Mouse (Mus musculus) E14TG2a.4 (cell line): ENCODE results near the gene Otub2.

Experiments used
- CTCF ChIP-seq: conservative IDR thresholded peaks from 2 replicates; pipeline ENCODE4 v1.5.1; 2014; ENCODE audit warnings: low read length
- NANOG ChIP-seq: IDR thresholded peaks from 2 replicates; pipeline ENCODE4 v1.6.1; 2014; ENCODE audit warnings: borderline replicate concordance, low read length, mixed read lengths
- POU5F1 ChIP-seq: IDR thresholded peaks from 2 replicates; pipeline ENCODE4 v1.6.1; 2014; ENCODE audit warnings: low read length, borderline replicate concordance

GRCm38 (mm10) chr12:103395486-103396275, 7.2 kb downstream of the Otub2 start:
- TF ChIP-seq CTCF = no peak
- TF ChIP-seq NANOG = no peak
- TF ChIP-seq POU5F1 = no peak
